Mouse (Mus musculus) cerebellum, postnatal 36 days (tissue): ENCODE data around the gene Lrfn3.

Experiments used
- DNase-seq, 2 experiments: peaks; one replicate each; pipeline ENCODE4 v3.0.0; 2021 to 2022; ENCODE audit warnings: mixed read lengths in 2 of 2

The Lrfn3 gene

GRCm38 (mm10) chr7:30310136-30310535 lies 52.4 kb downstream of the Lrfn3 start:
- no peak for DNase-seq

DNA sequence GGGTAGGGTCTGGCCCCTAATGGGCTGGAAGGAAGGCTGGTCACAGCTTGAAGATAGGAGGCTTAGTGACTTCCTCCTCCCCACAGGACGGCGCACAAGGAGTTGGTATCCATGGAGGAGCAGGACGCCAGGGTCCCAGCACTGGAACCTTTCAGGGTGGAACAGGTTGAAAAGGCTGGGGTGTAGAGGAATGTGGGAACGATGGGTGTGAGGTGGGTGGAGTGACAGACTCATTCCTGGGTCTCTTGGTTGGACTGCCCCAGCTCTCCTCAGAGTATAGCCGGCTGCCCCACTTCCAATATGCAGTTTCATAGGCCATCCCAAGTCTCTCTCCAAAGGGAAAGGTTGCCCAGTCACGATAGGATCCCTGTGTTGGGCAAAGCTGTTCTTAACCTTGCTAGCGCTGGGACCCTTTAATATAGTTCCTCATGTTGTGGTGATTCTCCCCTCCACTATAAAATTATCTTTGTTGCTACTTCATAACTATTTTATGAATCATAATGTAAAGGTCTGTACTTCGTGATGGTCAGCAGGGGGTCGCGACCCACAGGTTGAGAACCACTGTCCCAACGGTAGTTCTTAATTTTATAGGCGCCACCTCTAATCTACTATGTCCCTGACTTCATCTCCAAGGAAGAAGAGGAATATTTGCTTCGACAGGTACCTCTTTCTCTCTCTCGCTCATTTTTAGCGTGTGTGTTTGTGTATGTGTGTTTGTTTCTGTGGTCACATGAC lies 53.0 kb downstream of the Lrfn3 start:
- no peak for DNase-seq

GRCm38 (mm10) chr7:30308076-30309005 lies 54.2 kb downstream of the Lrfn3 start, which contains the start of gene Alkbh6:
Alkbh6 (plus strand) TSS chr7:30308717.
- DNase-seq: peak; percentile 93 to 94

- DNase-seq: no peak
Measured at GRCm38 (mm10) chr7:30306083-30306779, 56.3 kb downstream of the Lrfn3 start.
